Comparison of ENCODE assay signal across 25 mouse cellular contexts in genomic region chr2:14846727-14847126, GRCm38 (mm10).
"Had no signal": no experiment of that assay in that cellular context is flagged by ENCODE, and none has a peak within 500 bp of the region (broad histone marks: within the 10 kb centered on the region; RNA-seq: fewer than 3 reads in every experiment).

No protein-coding gene starts in this region.

- H3K4me1 ChIP-seq: limb, embryonic 12.5 days; limb, embryonic 15.5 days; neural tube, embryonic 13.5 days; stomach, embryonic 15.5 days had no signal

- H3K4me2 ChIP-seq: limb, embryonic 12.5 days; limb, embryonic 15.5 days; liver, embryonic 11.5 days; lung, embryonic 14.5 days; midbrain, embryonic 13.5 days; neural tube, embryonic 13.5 days; stomach, embryonic 15.5 days had no signal

- H3K27ac ChIP-seq: kidney, postnatal 0 days; layer of hippocampus, adult 2 months; limb, embryonic 12.5 days; limb, embryonic 15.5 days; liver, embryonic 14.5 days; macrophage; midbrain, embryonic 10.5 days; midbrain, embryonic 13.5 days; neural tube, embryonic 13.5 days; stomach, embryonic 15.5 days had no signal

- H3K27me3 ChIP-seq: limb, embryonic 12.5 days; limb, embryonic 15.5 days; megakaryocyte, embryonic 14.5 days; midbrain, embryonic 13.5 days; neural tube, embryonic 13.5 days; stomach, embryonic 15.5 days had no signal

- H3K4me3 ChIP-seq: layer of hippocampus, adult 2 months; limb, embryonic 12.5 days; limb, embryonic 15.5 days; megakaryocyte, embryonic 14.5 days; midbrain, embryonic 10.5 days; midbrain, embryonic 13.5 days; myocyte; neural tube, embryonic 13.5 days; stomach, embryonic 15.5 days had no signal

- H3K9ac ChIP-seq: limb, embryonic 12.5 days; limb, embryonic 15.5 days; liver, embryonic 14.5 days; liver, postnatal 0 days; lung, embryonic 14.5 days; midbrain, embryonic 13.5 days; neural tube, embryonic 13.5 days; stomach, embryonic 15.5 days had no signal

- ATAC-seq: liver, postnatal 0 days; lung, postnatal 0 days; midbrain, embryonic 13.5 days; midbrain, embryonic 16.5 days had no signal

- H3K36me3 ChIP-seq: limb, embryonic 12.5 days; limb, embryonic 15.5 days; midbrain, embryonic 10.5 days; midbrain, embryonic 13.5 days; neural tube, embryonic 13.5 days; stomach, embryonic 15.5 days had no signal

- H3K9me3 ChIP-seq: limb, embryonic 12.5 days; limb, embryonic 15.5 days; midbrain, embryonic 10.5 days; midbrain, embryonic 13.5 days; neural tube, embryonic 13.5 days; stomach, embryonic 15.5 days had no signal

- DNase-seq: kidney, postnatal 25 days; layer of hippocampus, adult 9-11 months; left cerebral cortex, postnatal 4 days; liver, postnatal 0 days; lung, embryonic 14.5 days; retina, postnatal 1 day; right cerebral cortex, postnatal 25 days; spleen, adult 18-20 months; thymus, adult 18-20 months; thymus, postnatal 4 days had no signal
